Mouse (Mus musculus) cortical plate, adult 2 months (tissue): ENCODE measurements around the gene Ccdc91.

ENCODE experiments used
- CTCF ChIP-seq: fragments of 200-500 bp; IDR thresholded peaks from 2 replicates; pipeline ENCODE4 v1.5.1; 2011; ENCODE audit warnings: mild to moderate bottlenecking, control low read depth, low read length; ENCODE audit not compliant: insufficient read depth; ENCODE audit errors: extremely low read depth
- POLR2A ChIP-seq: fragments of 200-500 bp; IDR thresholded peaks from 2 replicates; pipeline ENCODE4 v1.6.1; 2011; ENCODE audit warnings: mild to moderate bottlenecking, low read length, control low read depth; ENCODE audit not compliant: insufficient read depth; ENCODE audit errors: extremely low read depth

GRCm38 (mm10) chr6:147470016-147470415 is 5.6 kb upstream of the Ccdc91 start:
- no peak for TF ChIP-seq CTCF
- TF ChIP-seq POLR2A, result no peak
